Mouse (Mus musculus) CD4-positive helper T cell, adult 2 months (primary cell): ENCODE measurements around the gene Jpt1.
"Not testable (repeated sequence)": the region's sequence is repeated elsewhere in the genome, so short reads cannot be mapped to it uniquely, and the experiment has no call there.

Source experiments
- DNase-seq: peaks from one replicate; pipeline ENCODE4 v3.0.0-alpha.2; 2012; ENCODE audit warnings: low read depth, missing footprints, low spot score

The Jpt1 gene

DNA sequence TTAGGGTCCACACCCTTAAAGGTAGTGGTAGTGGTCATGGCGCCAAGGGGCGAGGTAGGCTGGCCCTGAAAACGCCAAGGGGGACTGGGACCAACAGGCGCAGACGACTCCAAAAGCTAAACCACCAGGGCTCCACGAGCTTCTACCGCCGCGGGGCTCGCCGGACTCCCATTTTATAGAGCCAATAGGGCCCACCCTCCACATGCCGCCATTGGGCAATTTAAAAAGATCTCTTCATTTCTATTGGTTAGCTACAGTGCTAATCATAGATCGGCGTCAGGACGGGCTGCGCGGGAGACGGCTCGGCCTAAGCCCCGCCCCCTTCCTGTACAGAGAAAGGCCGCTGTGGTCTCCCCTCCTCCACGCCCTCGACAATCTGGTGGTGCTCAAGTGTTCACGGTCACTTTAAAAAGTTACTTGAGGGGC is at the start of gene Jpt1:
TSS of gene Jpt1 (minus strand) at position 150 of the 426 bp plus-strand sequence.
- DNase-seq, result peak; percentile 97

DNA sequence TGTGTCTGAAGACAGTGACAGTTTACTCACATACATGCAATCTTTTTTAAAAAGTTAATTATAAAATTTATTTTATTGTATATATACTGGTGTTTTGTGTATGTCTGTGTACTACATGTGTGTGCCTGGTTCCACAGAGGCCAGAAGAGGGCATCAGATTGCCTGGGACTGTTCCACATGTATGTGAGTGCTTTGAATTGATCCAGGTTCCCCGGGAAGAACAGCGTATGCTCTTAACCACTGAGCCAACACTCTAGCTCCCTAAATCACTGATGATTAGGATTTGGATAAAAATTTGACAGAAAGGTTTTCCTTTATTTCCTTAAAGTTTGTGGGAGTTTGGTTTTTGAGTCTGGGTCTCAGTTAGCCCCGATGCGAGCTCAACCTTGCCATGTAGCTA is 49.2 kb upstream of the Jpt1 start:
- DNase-seq, result peak; percentile 31

DNA sequence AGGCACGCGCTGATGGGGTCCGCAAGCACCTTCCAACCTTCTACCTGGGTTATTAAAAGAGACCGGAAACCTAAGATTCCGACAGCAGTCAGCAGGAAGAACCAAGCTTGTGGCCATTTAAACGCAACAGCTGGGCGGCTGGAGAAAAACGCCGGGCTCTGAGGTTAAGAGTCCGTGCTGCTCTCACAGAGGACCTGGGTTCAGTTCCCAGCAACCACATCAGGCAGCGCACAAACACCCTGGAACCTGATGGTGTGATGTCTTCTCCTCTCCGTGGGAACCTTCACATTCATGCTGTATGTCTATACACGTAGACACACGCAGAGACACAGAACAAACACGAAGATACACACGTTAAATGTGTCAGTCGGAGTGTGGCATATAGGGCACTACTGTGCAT is 41.5 kb upstream of the Jpt1 start:
- no peak for DNase-seq

DNA sequence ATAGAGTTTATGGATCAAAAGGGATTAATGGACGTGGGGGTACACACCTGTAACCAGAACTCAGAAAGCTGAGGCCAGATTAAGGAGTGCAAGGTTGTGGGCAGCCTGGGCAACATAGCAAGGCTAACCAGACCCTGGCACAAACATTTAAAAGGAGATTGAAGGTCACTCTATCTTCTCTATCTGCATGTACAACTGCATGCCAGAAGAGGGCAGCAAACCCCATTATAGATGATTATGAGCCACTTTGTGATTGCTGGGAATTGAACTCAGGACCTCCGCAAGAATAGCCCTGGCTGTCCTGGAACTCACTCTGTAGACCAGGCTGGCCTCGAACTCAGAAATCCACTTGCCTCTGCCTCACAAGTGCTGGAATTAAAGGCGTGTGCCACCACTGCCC is 38.6 kb upstream of the Jpt1 start:
- DNase-seq, result peak; percentile 47

DNA sequence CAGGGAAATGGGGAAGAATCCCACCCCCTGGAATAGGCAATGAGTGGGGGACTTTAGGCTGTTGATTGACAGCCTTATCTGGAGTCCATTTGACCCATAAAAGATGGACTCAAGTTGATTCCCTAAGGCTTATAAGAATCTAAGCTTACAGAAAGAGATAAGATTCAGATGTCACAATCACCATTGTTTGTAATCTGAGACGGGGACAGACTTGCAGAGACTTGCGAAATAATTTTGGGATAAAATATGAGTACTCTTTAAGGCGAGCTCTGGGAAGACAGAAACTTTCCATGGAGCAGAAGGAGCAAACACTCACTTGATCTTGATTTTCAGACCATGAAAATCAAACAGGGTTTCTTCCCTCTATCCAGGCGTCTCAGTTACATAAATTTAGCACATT is 29.4 kb upstream of the Jpt1 start:
- DNase-seq, result no peak

DNA sequence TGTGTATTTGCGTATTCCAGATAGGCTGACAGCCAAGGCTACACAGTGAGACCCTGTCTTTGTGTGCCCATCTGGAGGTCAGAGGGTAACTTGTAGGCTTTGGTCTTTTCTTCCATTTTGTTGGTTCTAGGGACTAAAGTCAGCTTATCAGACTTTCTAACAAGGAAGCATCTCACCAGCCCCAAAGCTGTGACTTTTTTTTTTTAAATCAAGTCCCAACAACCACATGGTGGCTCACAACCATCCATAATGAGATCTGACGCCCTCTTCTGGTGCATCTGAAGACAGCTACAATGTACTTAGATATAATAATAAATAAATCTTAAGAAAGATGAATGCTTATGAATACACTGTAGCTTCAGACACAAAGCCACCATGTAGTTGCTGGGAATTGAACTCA is 23.9 kb upstream of the Jpt1 start:
- DNase-seq, result peak; percentile 45

DNA sequence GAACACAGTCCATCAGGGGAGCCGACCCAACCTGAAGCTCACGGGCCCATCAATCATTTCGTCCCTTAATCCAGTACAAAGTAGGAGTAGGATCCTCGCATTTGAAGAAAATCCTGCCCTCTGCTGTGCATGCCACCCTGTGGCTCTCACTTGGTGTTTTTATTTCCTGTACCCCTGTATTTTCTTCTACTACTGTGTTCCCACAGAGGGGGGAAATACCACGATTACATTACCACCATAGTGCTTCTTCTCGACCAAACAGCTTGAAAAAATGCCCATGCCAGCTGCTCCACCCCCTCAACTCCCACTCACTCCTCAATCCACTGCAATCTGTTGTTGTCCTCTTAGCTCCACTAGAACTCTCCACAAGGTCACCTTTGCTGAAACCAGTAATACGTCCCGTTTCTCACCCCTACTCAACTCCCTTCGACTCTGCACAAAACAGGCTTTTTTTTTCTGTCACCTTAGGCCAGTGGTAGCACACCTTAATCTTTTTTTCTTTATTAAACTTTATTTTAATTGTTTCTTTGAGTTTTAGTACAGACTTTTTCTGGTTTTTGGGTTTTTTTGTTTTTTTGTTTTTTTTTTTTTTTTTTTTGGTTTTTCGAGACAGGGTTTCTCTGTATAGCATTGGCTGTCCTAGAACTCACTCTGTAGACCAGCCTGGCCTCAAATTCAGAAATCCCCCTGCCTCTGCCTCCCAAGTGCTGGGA is 22.8 kb upstream of the Jpt1 start:
- peak; percentile 42 for DNase-seq

DNA sequence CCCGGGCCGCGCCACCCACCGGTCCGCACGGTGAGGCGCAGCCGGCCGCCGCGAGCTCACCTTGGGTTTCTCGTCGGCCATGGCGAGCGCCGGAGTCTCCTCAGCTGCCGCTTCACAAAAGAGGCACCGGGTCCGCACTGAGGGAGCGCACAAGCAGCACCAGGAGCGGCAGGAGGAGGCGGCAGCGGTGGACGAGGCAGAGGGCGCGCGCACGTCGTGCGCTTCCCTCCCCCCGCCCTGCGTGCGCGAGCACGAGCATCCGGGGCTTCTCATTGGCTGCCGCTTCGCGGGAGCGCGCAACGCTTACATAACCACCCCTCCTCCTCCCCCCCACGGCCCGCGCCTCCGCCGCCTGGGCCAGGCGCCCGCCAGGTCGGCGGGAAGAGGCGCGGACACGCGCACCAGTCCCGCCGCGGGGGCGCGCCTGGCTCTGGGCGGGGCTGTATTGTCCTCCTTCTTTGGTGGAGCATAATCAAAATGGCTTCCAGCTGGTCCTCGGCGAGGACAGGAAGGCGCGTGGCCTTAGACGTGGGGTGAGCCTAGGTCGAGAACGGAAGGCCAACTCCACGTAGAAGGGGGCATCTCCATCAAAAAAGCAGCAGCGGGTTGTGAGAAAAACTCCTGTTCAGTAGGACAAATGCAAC is 22.0 kb upstream of the Jpt1 start, which contains the start of gene Sumo2:
TSS of gene Sumo2 (minus strand) at position 239 of the 644 bp plus-strand sequence.
- DNase-seq, result peak; percentile 99

DNA sequence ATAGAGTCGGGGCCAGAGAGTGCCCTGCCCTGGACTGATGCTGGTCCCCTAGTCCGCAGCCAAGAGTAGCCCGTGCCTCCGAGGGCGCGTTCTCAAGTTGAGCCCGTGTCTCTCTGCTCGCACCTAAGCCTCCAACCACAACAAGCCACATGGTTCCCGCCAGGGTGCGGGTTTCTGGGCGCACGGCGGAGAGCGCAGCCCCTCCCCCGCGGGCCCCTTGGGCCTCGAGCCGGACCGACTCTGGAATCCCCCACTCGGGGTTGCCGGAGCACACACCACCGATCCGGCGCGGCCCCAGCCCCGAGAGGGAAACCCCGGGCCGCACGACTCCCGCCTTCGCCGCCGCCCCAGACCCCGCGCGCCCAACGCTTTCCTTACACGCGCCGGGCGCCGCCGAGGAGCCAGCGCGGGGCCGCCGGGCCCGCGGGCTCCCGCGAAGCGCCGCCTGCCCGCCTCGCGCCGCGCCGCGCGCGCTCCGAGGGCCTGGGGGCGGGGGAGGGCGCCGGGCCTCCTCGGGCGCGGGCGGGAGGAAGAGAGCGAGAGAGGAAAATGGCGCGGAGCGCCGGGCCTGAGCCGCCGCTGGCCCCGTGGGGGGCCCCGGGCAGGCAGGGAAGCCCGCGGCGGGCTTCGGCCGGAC is 21.3 kb upstream of the Jpt1 start:
- peak; percentile 84 for DNase-seq

DNA sequence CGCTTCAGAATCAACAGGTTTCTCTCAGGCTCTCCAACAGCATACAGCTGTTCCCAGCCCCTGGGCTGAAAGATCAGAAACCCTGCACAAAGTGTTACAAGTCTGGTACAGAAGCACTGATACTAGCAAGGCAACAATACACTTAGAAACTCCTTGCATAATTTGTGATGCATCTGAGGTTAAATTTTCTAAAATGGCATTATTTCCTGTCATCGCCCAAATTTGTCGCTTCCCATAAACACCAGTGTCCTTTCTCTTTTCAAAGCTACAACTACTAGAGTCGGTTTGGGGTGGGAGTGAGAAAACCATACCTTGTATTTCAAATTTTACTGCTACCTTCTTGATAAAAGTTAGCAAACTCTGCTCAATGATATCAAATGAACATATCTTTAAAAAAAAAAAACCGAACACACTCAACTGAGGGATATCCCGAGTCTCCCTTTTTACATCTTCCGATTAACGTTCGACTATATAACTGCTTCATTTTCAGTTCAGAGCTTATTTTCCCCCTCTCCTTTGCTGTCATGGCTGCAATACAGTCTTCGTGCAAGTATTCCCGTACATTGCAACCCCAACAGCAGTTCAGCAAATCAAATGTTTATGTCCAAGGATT is 20.7 kb upstream of the Jpt1 start:
- peak; percentile 28 for DNase-seq

DNA sequence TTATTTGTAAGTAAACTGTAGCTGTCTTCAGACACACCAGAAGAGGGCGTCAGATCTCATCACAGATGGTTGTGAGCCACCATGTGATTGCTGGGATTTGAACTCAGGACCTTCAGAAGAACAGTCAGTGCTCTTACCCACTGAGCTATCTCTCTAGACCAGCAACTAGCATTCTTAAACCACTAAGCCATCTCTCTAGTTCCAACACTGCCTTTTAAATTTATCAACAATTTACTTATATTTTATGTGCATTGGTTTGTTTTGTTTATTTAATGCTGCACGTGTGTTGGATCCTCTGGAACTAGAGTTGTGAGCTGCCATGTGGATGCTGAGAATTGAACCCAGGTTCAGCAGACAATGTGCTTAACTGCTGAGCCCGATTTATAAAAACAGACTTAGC is 12.3 kb upstream of the Jpt1 start:
- DNase-seq, result not testable (repeated sequence)

DNA sequence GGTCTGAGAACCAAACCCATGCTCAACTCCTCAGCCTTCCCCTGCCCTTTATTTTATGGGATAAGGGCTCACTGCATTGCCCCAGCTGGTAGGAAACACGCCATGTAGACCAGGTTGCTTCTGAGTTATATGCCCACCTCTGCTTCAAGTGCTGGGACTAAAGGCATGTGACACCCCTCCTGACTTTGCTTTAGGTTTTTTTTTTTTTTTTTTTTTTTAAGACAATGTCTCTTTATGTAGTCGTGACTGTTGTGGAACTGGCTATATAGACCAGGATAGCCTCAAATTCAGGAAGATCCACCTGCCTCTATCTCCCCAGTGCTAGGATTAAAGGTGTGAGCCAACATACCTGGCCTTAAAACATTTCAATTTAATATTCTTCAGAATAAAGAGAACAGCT is 8.5 kb upstream of the Jpt1 start:
- no peak for DNase-seq

DNA sequence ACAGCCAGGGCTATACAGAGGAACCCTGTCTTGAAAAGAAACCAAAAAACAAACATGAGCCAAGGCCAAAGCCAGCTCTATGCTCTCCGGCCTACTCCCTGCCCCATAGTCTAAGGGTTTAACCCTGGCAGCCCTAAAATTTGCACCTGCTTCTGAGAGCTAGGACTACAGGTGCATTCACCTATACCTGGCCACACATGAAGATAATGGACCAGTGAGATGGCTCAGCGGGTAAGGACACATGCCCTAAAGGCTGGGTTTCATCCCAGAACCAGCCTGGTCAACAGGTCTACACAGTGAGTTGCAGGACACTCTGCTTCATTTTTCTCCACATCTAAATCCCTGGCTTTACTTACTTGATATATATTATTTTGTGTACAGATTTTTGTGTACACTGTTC is 8.1 kb upstream of the Jpt1 start:
- no peak for DNase-seq

DNA sequence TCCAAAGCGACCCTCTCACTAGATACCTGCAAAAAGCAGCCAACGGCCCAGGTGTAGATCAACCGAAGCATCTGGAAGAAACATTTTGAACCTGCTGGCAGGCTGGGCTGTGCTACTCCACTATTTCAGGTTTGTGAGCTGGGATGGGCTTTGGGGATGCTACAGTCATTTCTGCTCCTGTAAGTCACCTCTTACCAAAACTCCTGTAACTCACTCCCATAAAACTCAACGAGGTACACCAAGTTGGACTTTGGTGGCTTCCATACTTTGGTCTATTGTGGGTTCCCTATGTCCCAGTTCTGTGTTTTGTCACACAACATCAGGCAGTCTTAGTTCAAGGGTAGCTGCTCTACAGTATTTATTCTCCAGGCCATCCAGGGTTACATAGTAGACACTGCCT is 6.9 kb upstream of the Jpt1 start:
- DNase-seq, result no peak

DNA sequence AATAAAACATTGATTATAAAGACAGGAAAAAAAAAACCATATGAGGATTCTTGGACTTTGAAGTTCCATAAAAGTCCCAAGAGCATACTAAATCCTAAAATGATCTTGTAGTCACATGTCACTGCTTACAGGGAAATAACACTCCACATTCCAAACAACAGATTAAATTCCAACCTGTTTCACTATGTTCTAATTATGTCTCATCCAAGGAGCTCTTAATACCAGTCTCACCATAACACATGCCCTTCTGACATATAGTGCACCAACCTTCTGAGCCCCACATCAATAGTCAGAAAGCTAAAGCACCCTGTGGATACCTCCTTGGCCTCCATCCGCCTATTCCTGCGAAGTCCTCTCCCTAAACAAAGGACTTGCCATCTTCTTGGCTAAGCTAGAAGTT is 6.0 kb upstream of the Jpt1 start:
- DNase-seq, result no peak

DNA sequence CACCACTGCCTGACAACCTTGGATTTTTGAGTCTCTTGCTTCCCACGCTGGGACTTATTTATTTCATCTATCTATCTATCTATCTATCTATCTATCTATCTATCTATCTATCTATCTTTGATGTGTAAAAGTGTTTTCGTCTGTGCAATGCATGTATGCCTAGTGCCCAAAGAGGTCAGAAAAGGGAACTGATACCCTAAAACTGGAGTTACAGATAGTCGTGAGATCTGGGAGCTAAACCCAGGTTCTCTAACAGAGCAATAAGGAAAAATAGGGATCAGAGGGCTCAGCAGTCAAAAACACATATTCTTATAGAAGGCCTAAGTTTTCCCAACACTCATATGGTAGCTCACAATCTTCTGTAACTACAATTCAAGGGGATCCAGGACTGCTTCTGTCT is 5.4 kb upstream of the Jpt1 start:
- no peak for DNase-seq

DNA sequence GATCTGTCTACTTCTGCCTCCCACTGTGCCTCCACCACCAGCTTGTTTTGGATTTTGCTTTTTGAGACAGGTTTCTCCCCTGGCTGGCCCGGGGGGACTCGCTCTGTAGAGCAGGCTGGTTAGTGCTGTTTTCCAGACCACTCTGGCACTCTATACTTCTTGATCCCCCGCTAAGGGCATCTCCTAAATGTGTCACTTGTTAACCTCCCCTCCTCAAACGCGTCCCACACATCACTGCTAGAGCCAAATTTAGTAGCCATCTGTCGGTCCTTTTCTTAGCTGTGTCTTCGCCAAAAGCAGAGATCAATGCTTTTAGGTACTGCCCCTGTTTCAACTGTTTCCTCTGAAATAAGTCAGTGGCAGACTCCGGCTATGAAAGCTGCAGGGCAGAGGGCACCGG is 4.5 kb upstream of the Jpt1 start:
- DNase-seq, result no peak

DNA sequence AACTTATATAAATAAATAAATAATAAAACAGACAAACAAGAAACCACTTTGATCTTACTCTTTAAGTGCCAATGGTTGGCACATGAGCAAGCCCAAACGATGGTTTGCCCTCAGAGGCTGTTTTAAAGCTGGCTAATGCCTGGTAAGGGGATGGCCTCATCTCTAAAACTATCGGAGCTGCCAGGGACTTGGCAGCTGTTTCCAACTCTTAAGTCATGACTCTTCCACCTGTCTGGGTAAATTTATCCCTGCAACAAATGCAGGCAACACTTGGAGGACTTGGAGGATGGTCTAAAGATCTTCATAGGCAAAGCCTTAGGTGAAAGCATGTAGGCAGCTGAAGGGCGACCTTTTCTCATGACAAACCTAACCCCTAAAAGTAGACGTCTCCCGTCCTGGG is 2.8 kb upstream of the Jpt1 start:
- DNase-seq, result no peak

DNA sequence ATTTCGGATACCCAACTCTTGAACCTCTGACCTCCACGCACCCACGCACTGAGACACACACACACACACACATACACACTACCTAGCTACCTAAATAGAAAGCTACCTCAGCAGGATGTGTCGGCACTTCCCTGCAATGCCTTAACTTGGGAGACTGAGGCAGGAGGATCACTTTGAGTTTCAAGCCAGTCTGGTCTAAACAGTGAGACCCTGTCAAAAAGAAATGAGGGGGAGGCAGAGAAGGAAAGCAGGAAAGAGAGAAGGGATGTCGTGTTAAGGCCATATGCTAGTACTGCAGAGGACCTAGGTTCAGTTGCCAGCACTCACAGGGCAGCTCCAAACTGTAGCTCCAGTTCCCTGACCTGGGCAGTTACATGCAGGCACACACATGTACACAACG is 834 bp upstream of the Jpt1 start:
- DNase-seq, result peak; percentile 28

DNA sequence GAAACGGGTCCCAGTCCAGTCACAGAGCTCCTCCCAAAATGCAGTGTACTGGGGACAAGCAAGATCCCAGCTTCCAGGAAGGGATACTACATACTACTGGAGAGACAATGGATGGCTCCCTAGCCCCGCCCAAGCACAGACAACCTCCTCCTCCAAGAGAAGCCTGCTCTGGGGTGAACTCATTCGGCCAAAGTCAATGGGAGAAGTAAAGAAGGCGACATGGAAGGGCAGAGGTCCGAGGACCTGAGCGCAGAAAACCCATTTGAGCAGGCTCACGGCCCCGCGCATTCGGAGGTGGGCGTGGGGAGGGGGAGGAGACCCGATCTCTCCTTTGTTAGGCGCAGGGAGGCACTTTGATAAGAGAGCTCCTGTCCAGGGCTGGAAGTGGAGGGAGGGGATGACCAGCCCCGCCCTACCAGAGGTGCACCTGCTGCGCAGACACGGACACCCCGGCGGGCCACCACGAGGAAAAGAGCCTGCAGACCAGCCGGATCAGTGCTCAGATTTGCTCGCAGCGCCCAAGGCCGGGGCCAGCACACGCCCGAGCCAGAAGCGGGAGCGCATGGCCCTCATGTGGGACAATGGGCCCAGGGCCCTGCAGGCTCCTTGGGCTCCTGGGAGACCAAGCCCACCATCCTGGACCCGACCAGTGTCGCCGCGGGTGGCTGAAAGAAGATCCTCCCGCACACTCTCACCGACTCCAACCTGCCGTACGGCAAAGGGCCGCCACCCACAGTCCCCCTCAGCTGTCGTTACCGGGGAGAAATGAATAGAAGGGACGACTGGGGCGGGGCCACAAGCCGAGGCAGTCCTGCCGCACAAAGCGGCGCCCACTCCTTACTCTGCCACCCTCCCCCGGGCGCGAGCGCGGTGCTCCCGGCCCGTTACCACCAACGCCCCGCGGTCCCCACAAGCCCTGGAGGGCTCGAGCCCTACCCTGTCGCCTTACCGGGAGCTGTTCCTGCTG is 633 bp downstream of the Jpt1 start:
- no peak for DNase-seq
